Mouse (Mus musculus): Measurements from ENCODE around the gene Fpr3.
"Not testable (repeated sequence)": the region's sequence is repeated elsewhere in the genome, so short reads cannot be mapped to it uniquely, and the experiment has no call there.

Fpr3 gene

GRCm38 (mm10) chr17:17887774-17888248 is at the start of gene Fpr3, which contains the start of gene Fpr2:
Gene Fpr3, plus strand, starts transcription at chr17:17887852.
Gene Fpr2, plus strand, starts transcription at chr17:17887824.
- DNase-seq (ENCODE audit: low read depth, low spot score), result no peak

GRCm38 (mm10) chr17:17837919-17838701 is 49.5 kb upstream of the Fpr3 start:
- peak; percentile 96 for DNase-seq (ENCODE audit: low read depth, low spot score)

- no peak for DNase-seq (ENCODE audit: low read depth, low spot score)
Observed at GRCm38 (mm10) chr17:17839276-17839675, 48.4 kb upstream of the Fpr3 start.

GRCm38 (mm10) chr17:17840796-17841195 is 46.9 kb upstream of the Fpr3 start:
- no peak for DNase-seq (ENCODE audit: low read depth, low spot score)

GRCm38 (mm10) chr17:17843534-17844261 is 44.0 kb upstream of the Fpr3 start:
- no peak for DNase-seq (ENCODE audit: low read depth, low spot score)

- not testable (repeated sequence) for DNase-seq (ENCODE audit: low read depth, low spot score)
Observed at GRCm38 (mm10) chr17:17844606-17845005, 43.0 kb upstream of the Fpr3 start.

GRCm38 (mm10) chr17:17845187-17846027 is 42.2 kb upstream of the Fpr3 start:
- DNase-seq (ENCODE audit: low read depth, low spot score), result peak; percentile 20

GRCm38 (mm10) chr17:17848988-17849387 is 38.7 kb upstream of the Fpr3 start:
- no peak for DNase-seq (ENCODE audit: low read depth, low spot score)

GRCm38 (mm10) chr17:17849906-17850712 is 37.5 kb upstream of the Fpr3 start:
- DNase-seq (ENCODE audit: low read depth, low spot score), result no peak

- no peak for DNase-seq (ENCODE audit: low read depth, low spot score)
Observed at GRCm38 (mm10) chr17:17855064-17855838, 32.4 kb upstream of the Fpr3 start, which contains the start of gene Has1. Gene Has1, minus strand, starts transcription at chr17:17855205.

- DNase-seq (ENCODE audit: low read depth, low spot score), result no peak
Observed at GRCm38 (mm10) chr17:17856612-17857011, 31.0 kb upstream of the Fpr3 start.

- no peak for DNase-seq (ENCODE audit: low read depth, low spot score)
Observed at GRCm38 (mm10) chr17:17857446-17857845, 30.2 kb upstream of the Fpr3 start.

GRCm38 (mm10) chr17:17860110-17860509 is 27.5 kb upstream of the Fpr3 start:
- peak; percentile 32 for DNase-seq (ENCODE audit: low read depth, low spot score)

- no peak for DNase-seq (ENCODE audit: low read depth, low spot score)
Observed at GRCm38 (mm10) chr17:17862360-17862759, 25.3 kb upstream of the Fpr3 start.

- DNase-seq (ENCODE audit: low read depth, low spot score), result no peak
Observed at GRCm38 (mm10) chr17:17865168-17865567, 22.5 kb upstream of the Fpr3 start.

GRCm38 (mm10) chr17:17866801-17867469 is 20.7 kb upstream of the Fpr3 start:
- DNase-seq (ENCODE audit: low read depth, low spot score), result no peak

GRCm38 (mm10) chr17:17870892-17871550 is 16.6 kb upstream of the Fpr3 start:
- no peak for DNase-seq (ENCODE audit: low read depth, low spot score)

GRCm38 (mm10) chr17:17871697-17872096 is 16.0 kb upstream of the Fpr3 start:
- no peak for DNase-seq (ENCODE audit: low read depth, low spot score)

- DNase-seq (ENCODE audit: low read depth, low spot score), result no peak
Observed at GRCm38 (mm10) chr17:17879347-17879746, 8.3 kb upstream of the Fpr3 start.

Measured in A20 (cell line).